Mouse (Mus musculus): ENCODE measurements at regions not wholly inside any gene's neighbourhood (a gene's known extent, or its start where the extent isn't known, plus 50 kb on each side); places are given as distances from the start of the nearest gene placed in this dataset.
A peak's percentile ranks its signal among the peaks of the same experiment; 100 is the strongest.

- WGBS, result 61% methylated on average over 2 of the region's 2 CpGs
- no peak overlapping the region for H3K9ac ChIP-seq
- H3K27me3 ChIP-seq (replicated peaks), result no peaks in the 10 kb centered on the region
- no peak overlapping the region for H3K27ac ChIP-seq
- H3K4me2 ChIP-seq (replicated peaks), result no peak overlapping the region
- H3K36me3 ChIP-seq, result no peaks in the 10 kb centered on the region
- ATAC-seq (ENCODE audit: low FRiP score, low read depth), result peak; percentile 52
- H3K9me3 ChIP-seq, result no peaks in the 10 kb centered on the region
- H3K4me3 ChIP-seq, result no peak overlapping the region
- H3K4me1 ChIP-seq, result no peaks in the 10 kb centered on the region
Measured at GRCm38 (mm10) chr4:72800014-72800786, 52.2 kb downstream of the Aldoart1 start.

GRCm38 (mm10) chr4:72799575-72799974, 52.9 kb downstream of the Aldoart1 start:
- H3K4me2 ChIP-seq (replicated peaks), result no peak overlapping the region
- WGBS, result 71% methylated on average over 4 of the region's 4 CpGs
- no peaks in the 10 kb centered on the region for H3K27me3 ChIP-seq (replicated peaks)
- ATAC-seq (ENCODE audit: low FRiP score, low read depth), result 0 out of 2 replicates have a peak, but pooled peaks have one; percentile 42
- no peaks in the 10 kb centered on the region for H3K36me3 ChIP-seq
- H3K4me3 ChIP-seq, result no peak overlapping the region
- no peak overlapping the region for H3K9ac ChIP-seq
- H3K27ac ChIP-seq, result no peak overlapping the region
- H3K4me1 ChIP-seq, result no peaks in the 10 kb centered on the region
- no peaks in the 10 kb centered on the region for H3K9me3 ChIP-seq

DNA sequence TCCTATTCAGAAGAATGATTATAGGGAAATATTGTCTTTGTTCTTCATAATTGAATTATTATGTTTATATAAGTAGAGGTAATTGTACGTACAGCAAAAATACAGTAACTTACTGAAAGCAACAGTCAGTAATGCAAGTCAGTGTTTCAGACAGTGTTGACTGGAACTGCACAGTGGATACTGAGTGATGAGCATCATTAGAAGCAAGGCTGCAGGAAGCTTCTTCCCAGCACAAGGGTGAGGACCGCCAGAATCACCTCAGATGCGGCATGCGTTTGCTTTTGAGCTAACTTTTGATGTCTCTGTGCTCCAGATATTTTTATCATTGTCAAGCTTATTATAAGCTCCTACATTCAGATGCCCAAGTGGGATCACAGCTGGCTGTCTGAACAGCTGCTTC, 63.6 kb downstream of the Aldoart1 start:
- Histone ChIP-seq H3K9me3 (no peaks in the 10 kb centered on the region), H3K4me2 (replicated peaks) (no peak overlapping the region), H3K36me3 (no peaks in the 10 kb centered on the region), H3K4me3 (no peak overlapping the region), H3K9ac (no peak overlapping the region), H3K27ac (no peak overlapping the region), H3K4me1 (no peaks in the 10 kb centered on the region), H3K27me3 (replicated peaks) (no peaks in the 10 kb centered on the region)
- no peak for ATAC-seq (ENCODE audit: low FRiP score, low read depth)
- WGBS, result 93% methylated on average over 4 of the region's 4 CpGs

DNA sequence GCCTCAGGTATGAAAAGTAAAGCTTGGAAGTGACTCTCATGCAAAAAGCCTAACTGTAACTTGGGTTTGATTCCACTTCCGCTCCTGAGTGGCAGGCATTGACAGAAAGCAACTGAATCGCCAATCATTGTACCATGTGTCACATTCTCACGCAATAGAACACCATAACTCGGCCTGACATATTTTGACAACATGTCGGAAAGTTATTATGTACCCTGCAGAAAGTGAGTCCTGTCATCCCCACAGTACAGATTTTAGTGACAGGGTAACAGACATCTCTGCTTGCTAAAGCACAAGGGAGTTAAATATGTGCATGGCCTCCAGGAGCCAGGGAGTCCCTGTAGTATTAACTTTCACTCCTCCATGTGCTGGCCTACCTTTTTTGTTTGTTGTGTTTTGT, 85.5 kb downstream of the Aldoart1 start:
- WGBS, result 82% methylated on average over 5 of the region's 5 CpGs
- H3K4me2 ChIP-seq (replicated peaks), result no peak overlapping the region
- H3K27ac ChIP-seq, result no peak overlapping the region
- no peaks in the 10 kb centered on the region for H3K27me3 ChIP-seq (replicated peaks)
- H3K9ac ChIP-seq, result no peak overlapping the region
- H3K4me1 ChIP-seq, result no peaks in the 10 kb centered on the region
- no peaks in the 10 kb centered on the region for H3K9me3 ChIP-seq
- no peak overlapping the region for H3K4me3 ChIP-seq
- no peaks in the 10 kb centered on the region for H3K36me3 ChIP-seq
- no peak; the same call in 1 of the 2 replicates for ATAC-seq (ENCODE audit: low FRiP score, low read depth)

DNA sequence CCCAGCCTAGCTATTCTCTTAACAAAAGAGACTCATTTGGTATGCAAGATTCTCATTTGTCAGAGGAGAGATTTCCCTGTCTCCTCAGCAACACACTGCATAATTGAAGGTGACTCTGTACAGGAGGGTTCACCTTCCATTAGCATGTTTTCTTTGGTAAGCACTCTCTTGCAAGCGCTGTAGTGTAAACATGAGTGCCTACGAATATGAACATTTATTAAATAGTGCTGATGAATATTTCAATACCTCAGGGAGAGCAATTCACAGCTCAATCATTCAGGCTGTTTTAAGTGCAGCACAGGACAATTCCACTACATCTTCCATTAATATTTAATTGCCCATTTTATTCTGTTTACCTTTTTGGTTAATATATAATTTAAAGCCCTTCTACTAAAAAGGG, 86.0 kb downstream of the Aldoart1 start:
- no peaks in the 10 kb centered on the region for H3K36me3 ChIP-seq
- no peak overlapping the region for H3K4me3 ChIP-seq
- no peaks in the 10 kb centered on the region for H3K4me1 ChIP-seq
- ATAC-seq (ENCODE audit: low FRiP score, low read depth), result peak; percentile 77
- 55% methylated on average over 2 of the region's 2 CpGs for WGBS
- H3K27me3 ChIP-seq (replicated peaks), result no peaks in the 10 kb centered on the region
- no peak overlapping the region for H3K9ac ChIP-seq
- H3K9me3 ChIP-seq, result no peaks in the 10 kb centered on the region
- H3K4me2 ChIP-seq (replicated peaks), result no peak overlapping the region
- H3K27ac ChIP-seq, result no peak overlapping the region
